Mouse (Mus musculus) neural tube, embryonic 10.5 days (tissue): ENCODE measurements around the gene Olfr315.
"Not testable (repeated sequence)": the region's sequence is repeated elsewhere in the genome, so short reads cannot be mapped to it uniquely, and the experiment has no call there.

Experiments
- DNase-seq: peaks from one replicate; pipeline ENCODE4 v3.0.0-alpha.2; 2017; ENCODE audit warnings: low spot score; ENCODE audit errors: extremely low spot score

The Olfr315 gene

GRCm38 (mm10) chr11:58772888-58773287 is at the start of gene Olfr315:
TSS of gene Olfr315 (plus strand) at chr11:58773188.
- no peak for DNase-seq

- DNase-seq, result no peak
Observed at GRCm38 (mm10) chr11:58723914-58724313, 49.1 kb upstream of the Olfr315 start, which contains the start of gene Olfr318. TSS of gene Olfr318 (minus strand) at chr11:58724014.

- DNase-seq, result not testable (repeated sequence)
Observed at GRCm38 (mm10) chr11:58727896-58728650, 44.9 kb upstream of the Olfr315 start.

GRCm38 (mm10) chr11:58733372-58733771 is 39.6 kb upstream of the Olfr315 start:
- no peak for DNase-seq

DNA sequence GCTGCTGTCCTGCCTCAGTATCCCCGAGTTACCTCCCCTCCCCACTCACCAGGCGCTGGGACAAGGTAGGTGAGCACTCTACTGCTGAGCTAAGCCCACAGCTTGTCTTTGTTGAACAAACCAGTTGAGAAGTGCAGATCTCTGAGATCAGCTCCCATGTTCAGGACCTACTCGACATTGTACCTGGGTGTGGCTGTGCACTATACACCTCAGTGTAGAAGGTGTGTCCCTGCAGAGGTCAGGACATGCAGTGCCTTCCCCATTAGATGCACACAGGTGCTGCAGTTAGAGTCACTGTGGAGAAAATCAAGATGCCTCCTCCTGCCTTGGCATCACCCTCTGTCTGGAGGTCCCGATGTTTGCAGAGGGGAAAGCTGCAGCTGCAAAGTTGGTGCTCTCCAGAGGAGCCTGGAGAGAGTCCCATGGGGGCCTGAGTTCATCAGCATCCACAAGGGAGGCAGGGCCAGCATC is 34.2 kb upstream of the Olfr315 start, which contains the start of gene Olfr317:
TSS of gene Olfr317 (minus strand) at position 421 of the 471 bp plus-strand sequence.
- DNase-seq, result no peak

- not testable (repeated sequence) for DNase-seq
Observed at GRCm38 (mm10) chr11:58751096-58751495, 21.9 kb upstream of the Olfr315 start.

DNA sequence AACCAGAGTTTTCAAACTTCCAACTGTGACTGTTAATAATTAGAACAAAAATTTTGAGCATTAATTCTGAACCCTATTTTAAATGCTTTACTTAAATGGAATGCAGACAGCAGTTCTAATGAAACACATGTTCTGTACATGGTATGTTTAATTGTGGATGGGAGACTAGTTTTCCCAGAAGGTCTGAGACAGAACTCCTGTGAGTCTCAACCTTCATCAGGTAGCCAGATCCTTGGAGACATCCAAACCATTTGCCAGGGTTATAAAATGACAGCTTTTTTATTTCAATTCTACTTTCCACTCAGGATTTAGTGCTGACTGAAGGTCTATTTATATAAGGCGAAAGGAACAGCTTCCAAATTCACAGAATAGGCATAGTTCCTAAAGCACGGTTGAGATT is 20.6 kb upstream of the Olfr315 start, which contains the start of gene Olfr316:
TSS of gene Olfr316 (plus strand) at position 301 of the 400 bp plus-strand sequence.
- DNase-seq, result no peak

DNA sequence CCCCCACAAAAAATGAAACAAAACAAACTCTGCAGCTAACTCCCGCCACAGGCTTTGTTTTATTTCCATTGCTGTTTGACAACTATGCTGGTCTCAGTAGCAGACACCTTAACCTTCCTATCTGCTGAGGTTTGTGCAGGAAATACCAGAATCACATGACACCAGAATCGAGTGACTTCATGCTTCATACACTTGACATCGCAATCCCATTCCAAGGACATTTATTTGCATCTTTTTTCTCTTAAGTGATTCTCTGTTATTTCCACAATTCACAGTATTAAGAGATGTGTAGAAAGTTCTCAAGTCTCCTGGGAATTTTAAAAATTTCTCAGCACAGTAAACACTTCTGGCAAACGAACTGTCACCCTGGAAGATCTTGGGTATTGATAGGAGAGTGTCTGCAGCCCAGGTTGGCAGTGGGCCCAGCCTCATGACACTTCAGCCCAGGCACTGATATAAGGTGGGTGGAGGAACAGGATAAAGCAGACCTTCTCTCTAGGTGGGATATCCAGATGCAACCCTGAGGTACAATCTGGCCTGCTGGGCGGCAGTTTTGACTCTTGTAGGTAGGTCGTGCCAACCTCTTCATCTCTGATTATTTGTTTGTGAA is 9.6 kb downstream of the Olfr315 start, which contains the start of gene Olfr314:
TSS of gene Olfr314 (plus strand) at position 473 of the 610 bp plus-strand sequence.
- no peak for DNase-seq

DNA sequence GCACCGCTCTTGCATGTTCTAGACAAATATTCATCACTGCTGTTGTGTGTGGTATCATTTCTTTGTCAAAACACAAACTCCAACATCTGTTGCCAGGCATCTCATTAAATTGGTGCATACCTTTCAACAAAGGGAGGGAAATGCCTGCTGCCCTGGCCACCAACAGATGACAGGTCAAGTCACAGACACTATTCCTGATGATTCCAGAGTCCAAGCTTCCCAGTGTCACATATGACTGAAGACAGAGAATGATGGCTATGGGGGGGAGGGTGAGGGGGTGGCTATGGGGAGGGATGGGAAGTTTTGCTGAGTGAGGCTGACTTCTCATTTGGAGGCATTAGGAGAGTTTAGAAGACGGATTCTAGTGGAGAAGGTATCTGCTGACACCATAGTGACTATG is 11.2 kb downstream of the Olfr315 start:
- DNase-seq, result no peak

- DNase-seq, result no peak
Observed at GRCm38 (mm10) chr11:58787651-58788050, 14.7 kb downstream of the Olfr315 start.

- DNase-seq, result no peak
Observed at GRCm38 (mm10) chr11:58788346-58788745, 15.4 kb downstream of the Olfr315 start.

DNA sequence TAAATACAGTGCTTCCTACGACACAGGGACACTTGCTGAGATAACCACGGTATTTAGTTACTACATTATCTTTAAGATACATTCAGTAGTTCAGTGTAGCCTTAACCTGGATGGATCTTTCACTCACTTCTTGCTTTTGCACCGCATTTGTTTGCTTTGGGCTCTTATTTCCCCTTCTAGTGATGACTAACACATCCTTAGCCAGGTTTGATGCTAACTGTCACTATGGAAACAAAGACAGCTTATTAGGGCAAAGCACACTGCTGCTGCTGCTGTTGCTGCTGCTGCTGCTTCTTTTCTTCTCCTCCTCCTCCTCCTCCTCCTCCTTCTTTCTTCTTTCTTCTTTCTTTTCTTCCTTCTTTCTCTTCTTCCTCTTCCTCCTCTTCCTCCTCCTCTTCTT is 16.5 kb downstream of the Olfr315 start:
- no peak for DNase-seq

DNA sequence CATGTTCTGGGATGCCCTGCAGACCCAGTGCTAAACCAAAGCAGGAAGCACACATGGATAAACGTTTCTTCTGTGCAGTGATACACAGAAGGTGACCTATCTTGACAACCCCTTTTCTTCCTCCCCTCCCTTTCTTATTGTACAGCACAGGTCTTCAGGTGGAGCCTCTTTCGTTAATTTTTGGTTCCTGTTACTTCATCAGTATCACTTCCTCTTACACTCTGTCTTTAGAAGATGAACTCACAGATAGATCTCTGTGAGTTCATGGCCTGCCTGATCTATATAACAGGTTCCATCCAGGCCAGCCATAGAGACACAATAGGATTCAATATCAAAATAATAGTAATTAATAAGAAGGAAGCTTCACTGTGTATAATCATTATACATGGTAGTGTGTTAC is 17.1 kb downstream of the Olfr315 start:
- DNase-seq, result no peak

- no peak for DNase-seq
Observed at GRCm38 (mm10) chr11:58790646-58791045, 17.7 kb downstream of the Olfr315 start.

GRCm38 (mm10) chr11:58795856-58796255 is 22.9 kb downstream of the Olfr315 start:
- no peak for DNase-seq

DNA sequence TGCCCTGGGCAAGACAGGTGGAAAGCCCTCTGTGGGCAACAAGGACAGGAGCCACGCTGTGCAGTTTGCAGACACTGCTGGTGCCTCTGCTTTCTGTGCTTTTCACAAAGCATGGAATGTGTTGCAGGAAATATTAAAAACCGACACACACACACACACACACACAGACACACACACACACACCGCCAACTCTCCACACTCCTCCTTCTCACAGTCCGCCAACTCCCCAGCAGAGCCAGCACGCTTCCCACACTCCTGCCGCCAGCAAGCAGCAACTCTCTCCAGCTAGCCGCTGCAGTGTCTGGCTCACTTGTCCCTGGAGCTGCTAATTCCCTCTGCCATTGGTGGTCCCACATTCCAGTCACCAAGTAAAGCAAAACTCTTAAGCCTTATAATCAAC is 23.9 kb downstream of the Olfr315 start:
- no peak for DNase-seq

GRCm38 (mm10) chr11:58799747-58800146 is 26.8 kb downstream of the Olfr315 start:
- no peak for DNase-seq

DNA sequence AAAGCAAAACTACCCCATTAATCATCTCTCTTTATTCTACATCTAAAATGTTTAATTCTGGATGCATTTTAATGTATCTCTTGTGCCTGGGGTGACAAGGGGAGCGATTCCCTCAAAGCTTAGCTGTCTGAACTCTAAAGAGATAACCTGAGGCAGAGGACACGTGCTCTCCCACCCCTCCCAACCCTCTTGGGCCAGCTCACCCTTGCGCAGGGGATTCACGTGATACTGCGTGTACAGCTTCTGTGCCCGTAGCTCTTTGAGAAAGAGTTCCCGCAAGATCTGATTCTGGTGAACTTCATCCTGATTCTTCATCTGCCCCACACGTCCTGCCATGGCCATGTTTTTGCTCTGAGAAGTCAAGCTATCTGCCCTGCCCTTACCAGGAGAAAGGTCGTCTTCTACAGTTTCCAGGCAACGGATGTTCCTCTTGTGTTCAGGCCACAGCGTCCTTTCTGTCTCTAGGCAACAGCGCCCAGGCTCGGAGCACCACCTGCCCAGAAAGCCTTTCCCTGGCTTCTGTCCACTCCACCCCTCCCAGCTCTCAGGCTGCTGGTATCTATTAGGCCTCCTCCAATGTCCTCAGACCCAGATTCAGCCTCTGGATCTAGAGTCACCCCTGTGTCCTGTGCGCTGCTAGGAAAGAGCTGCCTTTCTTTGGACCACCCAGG is 28.7 kb downstream of the Olfr315 start, which contains the start of gene Fam183b:
TSS of gene Fam183b (minus strand) at position 403 of the 671 bp plus-strand sequence.
- DNase-seq, result peak; percentile 44

- no peak for DNase-seq
Observed at GRCm38 (mm10) chr11:58803871-58804270, 30.9 kb downstream of the Olfr315 start.

DNA sequence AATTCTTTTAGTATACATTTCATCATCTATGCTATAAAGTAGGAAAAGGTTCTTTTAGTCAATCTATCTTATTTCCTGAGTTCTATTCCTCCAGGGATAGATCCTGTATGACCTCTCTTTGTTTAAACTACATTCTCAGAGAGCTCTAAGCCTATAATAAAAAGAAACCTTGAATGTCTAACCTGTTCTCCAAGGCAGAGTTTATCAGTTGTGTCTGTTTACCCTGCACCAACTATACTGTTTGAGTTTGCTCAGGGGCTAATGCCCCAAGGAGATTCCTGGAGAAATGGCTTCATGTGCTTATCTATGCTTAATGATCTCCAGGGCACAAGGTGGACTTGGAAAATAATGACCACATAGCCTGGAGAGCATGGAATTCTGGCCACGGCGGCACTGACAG is 31.4 kb downstream of the Olfr315 start:
- DNase-seq, result no peak

GRCm38 (mm10) chr11:58812001-58812400 is 39.0 kb downstream of the Olfr315 start:
- DNase-seq, result no peak

GRCm38 (mm10) chr11:58814700-58815099 is 41.7 kb downstream of the Olfr315 start, which contains the start of gene Olfr313:
TSS of gene Olfr313 (plus strand) at chr11:58815000.
- DNase-seq, result not testable (repeated sequence)
